9 mouse cellular contexts compared by ENCODE assay signal in genomic region chr6:124262696-124263095, GRCm38 (mm10). TPM values are rescaled to one million over a fixed set of nuclear protein-coding genes. Genes with fewer than 3 reads are reported as not detected.
DNase-seq lines count a peak whose midpoint lies in the region; ATAC-seq and TF ChIP-seq lines count a peak whose summit lies in the region.
"Had no signal": no experiment of that assay in that cellular context is flagged by ENCODE, and none has a peak within 500 bp of the region (broad histone marks: within the 10 kb centered on the region; RNA-seq: fewer than 3 reads in every experiment).

No protein-coding gene starts in this region.

- H3K79me2 ChIP-seq in heart, adult 2 months (replicated peaks; ENCODE audit: control insufficient read depth, insufficient read depth, low read length): no peaks in the 10 kb centered on the region
- H3K79me2 ChIP-seq in liver, adult 2 months (ENCODE audit: control insufficient read depth, insufficient read depth, low read length): no peaks in the 10 kb centered on the region

- 0 out of 2 replicates have a peak, but pooled peaks have one; percentile 50 for ATAC-seq in kidney, embryonic 15.5 days (replicated peaks; ENCODE audit: low FRiP score)
- peak; percentile 39; the same call in 1 of the 2 replicates for ATAC-seq in neural tube, embryonic 11.5 days (ENCODE audit: insufficient read depth, low FRiP score, low TSS enrichment)

- intact Hi-C loops in heart, adult 2 months (cut with DNase I): loop anchor here (1.0 kb wide), 1 partner anchor 117 kb away; no protein-coding TSS in a partner anchor

- no peak overlapping the region for H3K4me3 ChIP-seq in heart, adult 2 months
- H3K4me3 ChIP-seq in kidney, embryonic 15.5 days (replicated peaks): no peak overlapping the region
- no peak overlapping the region for H3K4me3 ChIP-seq in liver, adult 2 months (ENCODE audit: insufficient read depth, low read depth, low read length)
- H3K4me3 ChIP-seq in neural tube, embryonic 11.5 days (ENCODE audit: low read depth, low read length): no peak overlapping the region
- no peak overlapping the region for H3K4me3 ChIP-seq in testis, adult 2 months (ENCODE audit: control insufficient read depth, low read depth, low read length)
- H3K4me3 ChIP-seq: embryonic facial prominence, embryonic 15.5 days had no signal

- H3K27me3 ChIP-seq in heart, adult 2 months (ENCODE audit: control insufficient read depth, insufficient read depth, low read length): no peaks in the 10 kb centered on the region
- H3K27me3 ChIP-seq in kidney, embryonic 15.5 days: no peaks in the 10 kb centered on the region
- no peaks in the 10 kb centered on the region for H3K27me3 ChIP-seq in liver, adult 2 months (ENCODE audit: control insufficient read depth, insufficient read depth, low read length)
- no peaks in the 10 kb centered on the region for H3K27me3 ChIP-seq in neural tube, embryonic 11.5 days (ENCODE audit: control insufficient read depth, insufficient read depth, low read length)
- no peaks in the 10 kb centered on the region for H3K27me3 ChIP-seq in testis, adult 2 months (ENCODE audit: control insufficient read depth, insufficient read depth, low read length)
- H3K27me3 ChIP-seq: embryonic facial prominence, embryonic 15.5 days had no signal

- DNase-seq in 416B (ENCODE audit: low read depth): peak; percentile 86
- peak; percentile 60 for DNase-seq in WW6 (ENCODE audit: low read depth, low spot score)
- peak; percentile 38 for DNase-seq in embryo, embryonic 11.5 days (ENCODE audit: low read depth, low spot score)
- DNase-seq in heart, adult 2 months: peak; percentile 56 to 69
- DNase-seq in liver, adult 2 months (ENCODE audit: extremely low read depth, low read depth, low spot score): peak; percentile 45
- peak; percentile 72 for DNase-seq in neural tube, embryonic 11.5 days (ENCODE audit: low spot score)

- TF ChIP-seq CTCF in heart, adult 2 months (IDR thresholded peaks at IDR 0.05): peak; percentile 72
- TF ChIP-seq CTCF in liver, adult 2 months (IDR thresholded peaks at IDR 0.05; ENCODE audit: low read depth, low read length): peak; percentile 72
- TF ChIP-seq CTCF in testis, adult 2 months (IDR thresholded peaks at IDR 0.05; ENCODE audit: control insufficient read depth, insufficient read depth, insufficient replicate concordance, low read depth, low read length): peak; percentile 49; the same call in 1 of the 2 replicates

- no peak overlapping the region for H3K27ac ChIP-seq in heart, adult 2 months
- no peak overlapping the region for H3K27ac ChIP-seq in kidney, embryonic 15.5 days
- no peak overlapping the region for H3K27ac ChIP-seq in liver, adult 2 months (replicated peaks; ENCODE audit: insufficient read depth, low read depth, low read length)
- H3K27ac ChIP-seq in neural tube, embryonic 11.5 days (ENCODE audit: low read depth, low read length): no peak overlapping the region
- H3K27ac ChIP-seq in testis, adult 2 months (ENCODE audit: control insufficient read depth, insufficient read depth, low read depth, low read length): no peak overlapping the region
- H3K27ac ChIP-seq: embryonic facial prominence, embryonic 15.5 days had no signal

- H3K9me3 ChIP-seq in kidney, embryonic 15.5 days (replicated peaks): no peaks in the 10 kb centered on the region
- no peaks in the 10 kb centered on the region for H3K9me3 ChIP-seq in neural tube, embryonic 11.5 days (ENCODE audit: control insufficient read depth, low read length)
- H3K9me3 ChIP-seq: embryonic facial prominence, embryonic 15.5 days had no signal

- no peak for TF ChIP-seq POLR2A in heart, adult 2 months (IDR thresholded peaks at IDR 0.05; ENCODE audit: insufficient read depth, low read depth, low read length)
- TF ChIP-seq POLR2A in liver, adult 2 months (IDR thresholded peaks at IDR 0.05; ENCODE audit: extremely low read depth, insufficient read depth, low read length): no peak
- no peak for TF ChIP-seq POLR2A in testis, adult 2 months (IDR thresholded peaks at IDR 0.05; ENCODE audit: control insufficient read depth, low read depth, low read length)

- no peak for TF ChIP-seq EP300 in heart, adult 2 months (IDR thresholded peaks at IDR 0.05; ENCODE audit: insufficient read depth, low read depth, low read length)

- H3K4me2 ChIP-seq in kidney, embryonic 15.5 days: no peak overlapping the region
- H3K4me2 ChIP-seq in neural tube, embryonic 11.5 days (ENCODE audit: low read depth): no peak overlapping the region
- H3K4me2 ChIP-seq: embryonic facial prominence, embryonic 15.5 days had no signal

- no peak overlapping the region for H3K9ac ChIP-seq in heart, adult 2 months (ENCODE audit: low read depth, low read length)
- no peak overlapping the region for H3K9ac ChIP-seq in kidney, embryonic 15.5 days
- H3K9ac ChIP-seq in liver, adult 2 months (ENCODE audit: low read depth, low read length): no peak overlapping the region
- no peak overlapping the region for H3K9ac ChIP-seq in neural tube, embryonic 11.5 days (ENCODE audit: low read length)
- H3K9ac ChIP-seq: embryonic facial prominence, embryonic 15.5 days had no signal

- H3K36me3 ChIP-seq in heart, adult 2 months (ENCODE audit: control insufficient read depth, insufficient read depth, low read length): no peaks in the 10 kb centered on the region
- no peaks in the 10 kb centered on the region for H3K36me3 ChIP-seq in kidney, embryonic 15.5 days
- no peaks in the 10 kb centered on the region for H3K36me3 ChIP-seq in liver, adult 2 months (ENCODE audit: control insufficient read depth, insufficient read depth, low read length)
- H3K36me3 ChIP-seq in neural tube, embryonic 11.5 days (ENCODE audit: control insufficient read depth, insufficient read depth, low read length): no peaks in the 10 kb centered on the region
- H3K36me3 ChIP-seq in testis, adult 2 months (ENCODE audit: control insufficient read depth, insufficient read depth, low read length): no peaks in the 10 kb centered on the region
- H3K36me3 ChIP-seq: embryonic facial prominence, embryonic 15.5 days had no signal

- WGBS in heart, adult 2 months: 3% methylated on average over 3 of the region's 3 CpGs
- WGBS in kidney, embryonic 15.5 days: 5% methylated on average over 3 of the region's 3 CpGs
- WGBS in liver, adult 2 months: 2% methylated on average over 3 of the region's 3 CpGs
- 4% methylated on average over 3 of the region's 3 CpGs for WGBS in neural tube, embryonic 11.5 days

- H3K4me1 ChIP-seq in heart, adult 2 months (ENCODE audit: control insufficient read depth, insufficient read depth, low read length): no peaks in the 10 kb centered on the region
- H3K4me1 ChIP-seq in kidney, embryonic 15.5 days: no peaks in the 10 kb centered on the region
- H3K4me1 ChIP-seq in liver, adult 2 months (ENCODE audit: control insufficient read depth, insufficient read depth, low read length): no peaks in the 10 kb centered on the region
- no peaks in the 10 kb centered on the region for H3K4me1 ChIP-seq in neural tube, embryonic 11.5 days (ENCODE audit: control insufficient read depth, insufficient read depth, low read length)
- H3K4me1 ChIP-seq in testis, adult 2 months (ENCODE audit: control insufficient read depth, insufficient read depth, low read length): no peaks in the 10 kb centered on the region; the same call in 1 of the 2 replicates
- H3K4me1 ChIP-seq: embryonic facial prominence, embryonic 15.5 days had no signal

RNA-seq across cellular contexts. Expression of gene Vmn2r27, which starts 31.0 kb away (rescaled TPM):
- not detected for total RNA-seq in heart, adult 2 months (2021)
- polyA plus RNA-seq in heart, adult 2 months (2012; rRNA removed): not detected in 2 replicates
- polyA plus RNA-seq in kidney, embryonic 15.5 days (2015; fragmentation: Nextera tagmentation; extraction: Ambion mirVana): not detected in 2 replicates
- total RNA-seq in liver, adult 2 months (2014; rRNA removed): not detected in 2 replicates
- not detected in 2 replicates for polyA plus RNA-seq in liver, adult 2 months (2012; rRNA removed)
- polyA plus RNA-seq in neural tube, embryonic 11.5 days (2014; fragmentation: Nextera tagmentation; extraction: Ambion mirVana): not detected in 2 replicates
- polyA plus RNA-seq in testis, adult 2 months (2012; rRNA removed): 0.10 and 0.11 TPM in 2 replicates
- polyA plus RNA-seq: embryonic facial prominence, embryonic 15.5 days had no signal

RNA-seq across cellular contexts. Expression of gene Cd163, which starts 41.8 kb away (rescaled TPM):
- 10 to 100 TPM; 15.7 to 16.3 TPM for total RNA-seq in heart, adult 2 months (2021)
- 2.7 and 4.3 TPM in 2 replicates for polyA plus RNA-seq in heart, adult 2 months (2012; rRNA removed)
- polyA plus RNA-seq in kidney, embryonic 15.5 days (2015; fragmentation: Nextera tagmentation; extraction: Ambion mirVana): 0.38 and 0.40 TPM in 2 replicates
- total RNA-seq in liver, adult 2 months (2014; rRNA removed): 6.4 and 15.7 TPM in 2 replicates
- 1.1 TPM in 2 replicates for polyA plus RNA-seq in liver, adult 2 months (2012; rRNA removed)
- polyA plus RNA-seq in neural tube, embryonic 11.5 days (2014; fragmentation: Nextera tagmentation; extraction: Ambion mirVana): not detected in 2 replicates
- 0.16 and 0.22 TPM in 2 replicates for polyA plus RNA-seq in testis, adult 2 months (2012; rRNA removed)
